Mouse (Mus musculus) kidney, postnatal 36 days (tissue): ENCODE data around the gene Emsy.

ENCODE experiments used
- DNase-seq, 2 experiments: peaks; one replicate each; pipeline ENCODE4 v3.0.0; 2021 to 2022; ENCODE audit warnings: mixed read lengths in 2 of 2

The Emsy gene

GRCm38 (mm10) chr7:98541564-98541963 is 115.0 kb downstream of the Emsy start:
- DNase-seq = peak in 1 of 2 experiments; percentile 40

- no peak for DNase-seq
These were observed 115.7 kb downstream of the Emsy start for GRCm38 (mm10) chr7:98540879-98541278.

DNA sequence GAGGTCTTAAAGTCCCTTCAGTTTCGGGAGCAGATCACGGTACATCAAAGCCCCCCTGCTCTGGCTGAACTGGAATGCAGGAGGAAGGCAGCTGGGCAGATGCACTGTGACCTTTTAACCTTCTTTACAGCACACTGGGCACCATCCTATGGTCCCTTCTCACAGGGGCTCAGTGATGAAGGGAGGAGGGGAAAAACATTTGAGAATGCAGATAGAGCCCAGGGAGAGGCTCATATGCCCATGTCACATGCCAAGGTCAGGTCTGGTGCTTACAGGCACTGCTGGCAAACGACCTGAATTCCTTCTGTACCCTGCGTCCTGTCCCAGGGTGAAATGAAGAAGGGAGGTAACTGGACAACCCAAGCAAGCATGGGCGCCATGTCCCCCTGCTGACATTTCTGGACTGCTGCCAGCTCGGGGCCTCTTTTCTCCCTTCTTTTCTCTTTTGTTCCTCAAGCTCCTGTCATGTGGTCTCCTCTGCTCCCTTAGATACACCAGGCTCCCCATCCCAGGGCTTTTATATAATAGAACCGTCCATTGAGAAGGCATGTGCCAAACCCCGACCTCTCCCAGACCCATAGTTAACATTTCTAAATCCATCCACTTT is 118.5 kb downstream of the Emsy start:
- DNase-seq = no peak

GRCm38 (mm10) chr7:98537210-98537966 is 119.2 kb downstream of the Emsy start:
- no peak for DNase-seq
